Mouse (Mus musculus) midbrain, embryonic 12.5 days (tissue): ENCODE measurements around the gene Aktip. TPM values are rescaled to one million over a fixed set of nuclear protein-coding genes. Genes with fewer than 3 reads are reported as not detected.

Experiments used
- ATAC-seq: fragments of 200-750 bp; cut with Nextera tagmentation; 2 replicates; pipeline ENCODE4 v1.8.0; 2017; ENCODE audit warnings: low read depth, moderate TSS enrichment, moderate library complexity; ENCODE audit not compliant: low FRiP score
- H3K27ac ChIP-seq: fragments of 300-500 bp; sonication (generic); replicated peaks from 2 replicates; pipeline ENCODE4 v1.5.1; 2016; ENCODE audit warnings: mild to moderate bottlenecking
- H3K27me3 ChIP-seq: fragments of 300-500 bp; sonication (generic); 2 replicates; pipeline ENCODE4 v1.6.1; 2016; ENCODE audit warnings: mild to moderate bottlenecking
- H3K36me3 ChIP-seq: fragments of 300-500 bp; sonication (generic); 2 replicates; pipeline ENCODE4 v1.6.1; 2016
- H3K4me1 ChIP-seq: fragments of 300-500 bp; sonication (generic); 2 replicates; pipeline ENCODE4 v1.6.1; 2016
- H3K4me2 ChIP-seq: fragments of 300-500 bp; sonication (generic); replicated peaks from 2 replicates; pipeline ENCODE4 v1.6.1; 2016; ENCODE audit warnings: mild to moderate bottlenecking, moderate library complexity
- H3K4me3 ChIP-seq: fragments of 300-500 bp; sonication (generic); 2 replicates; pipeline ENCODE4 v1.5.1; 2016; ENCODE audit warnings: mild to moderate bottlenecking
- H3K9ac ChIP-seq: fragments of 300-500 bp; sonication (generic); replicated peaks from 2 replicates; pipeline ENCODE4 v1.6.1; 2016; ENCODE audit warnings: mild to moderate bottlenecking, moderate library complexity
- H3K9me3 ChIP-seq: fragments of 300-500 bp; sonication (generic); 2 replicates; pipeline ENCODE4 v1.6.1; 2016; ENCODE audit warnings: mild to moderate bottlenecking
- WGBS: fragments of 180-500 bp; shearing (Covaris S2); methylation state at CpG from one replicate; pipeline ENCODE4 v1.1.7; 2016; 5-methylcytosine and 5-hydroxymethylcytosine counted together
- polyA plus RNA-seq: library from polyadenylated mRNA; unstranded; fragments of >200 nt; fragmentation: Nextera tagmentation; extraction: Ambion mirVana; gene quantifications from 2 replicates; pipeline ENCODE4 v1.2.1, GENCODE M21; 2016

The Aktip gene
- polyA plus RNA-seq, 1 experiment from 2014 or later = 107 TPM

GRCm38 (mm10) chr8:91217062-91217905 is 17.5 kb upstream of the Aktip start:
- Histone ChIP-seq H3K27me3 (no peaks in the 10 kb centered on the region), H3K4me1 (no peaks in the 10 kb centered on the region), H3K36me3 (0 out of 2 replicates have a peak, but pooled peaks cover 3% of the 10 kb centered on the region), H3K9ac (no peak overlapping the region), H3K4me3 (no peak overlapping the region), H3K9me3 (no peaks in the 10 kb centered on the region), H3K27ac (no peak overlapping the region), H3K4me2 (no peak overlapping the region)
- WGBS = 95% methylated on average over 5 of the region's 5 CpGs
- no peak for ATAC-seq

- H3K9ac ChIP-seq = no peak overlapping the region
- no peak overlapping the region for H3K4me3 ChIP-seq
- no peaks in the 10 kb centered on the region for H3K4me1 ChIP-seq
- ATAC-seq = no peak
- 0 out of 2 replicates have a peak, but pooled peaks cover 3% of the 10 kb centered on the region for H3K36me3 ChIP-seq
- H3K27me3 ChIP-seq = no peaks in the 10 kb centered on the region
- H3K9me3 ChIP-seq = no peaks in the 10 kb centered on the region
- no peak overlapping the region for H3K4me2 ChIP-seq
- WGBS = 76% methylated on average over 3 of the region's 3 CpGs
- no peak overlapping the region for H3K27ac ChIP-seq
Observed at GRCm38 (mm10) chr8:91214287-91214686, 14.5 kb upstream of the Aktip start.

- no peak overlapping the region for H3K4me3 ChIP-seq
- WGBS = 98% methylated on average over 2 of the region's 2 CpGs
- 0 out of 2 replicates have a peak, but pooled peaks cover 3% of the 10 kb centered on the region for H3K36me3 ChIP-seq
- no peak overlapping the region for H3K4me2 ChIP-seq
- no peaks in the 10 kb centered on the region for H3K4me1 ChIP-seq
- no peak overlapping the region for H3K27ac ChIP-seq
- no peak overlapping the region for H3K9ac ChIP-seq
- H3K9me3 ChIP-seq = no peaks in the 10 kb centered on the region
- no peak for ATAC-seq
- no peaks in the 10 kb centered on the region for H3K27me3 ChIP-seq
Observed at GRCm38 (mm10) chr8:91212948-91213347, 13.2 kb upstream of the Aktip start.

- no peak overlapping the region for H3K4me2 ChIP-seq
- no peaks in the 10 kb centered on the region for H3K27me3 ChIP-seq
- 90% methylated on average over 3 of the region's 3 CpGs for WGBS
- H3K9ac ChIP-seq = no peak overlapping the region
- no peaks in the 10 kb centered on the region for H3K9me3 ChIP-seq
- H3K36me3 ChIP-seq = no peaks in the 10 kb centered on the region
- no peak overlapping the region for H3K4me3 ChIP-seq
- no peak overlapping the region for H3K27ac ChIP-seq
- no peaks in the 10 kb centered on the region for H3K4me1 ChIP-seq
- ATAC-seq = no peak
Observed at GRCm38 (mm10) chr8:91209658-91210057, 9.9 kb upstream of the Aktip start.

GRCm38 (mm10) chr8:91207676-91208075 is 7.9 kb upstream of the Aktip start:
- Histone ChIP-seq H3K27ac (no peak overlapping the region), H3K4me3 (no peak overlapping the region), H3K4me1 (no peaks in the 10 kb centered on the region), H3K9ac (no peak overlapping the region), H3K4me2 (no peak overlapping the region), H3K27me3 (no peaks in the 10 kb centered on the region), H3K9me3 (no peaks in the 10 kb centered on the region), H3K36me3 (no peaks in the 10 kb centered on the region)
- WGBS = 78% methylated on average over 2 of the region's 2 CpGs
- ATAC-seq = no peak

- WGBS = 81% methylated on average over 6 of the region's 6 CpGs
- Histone ChIP-seq H3K9ac (no peak overlapping the region), H3K4me2 (no peak overlapping the region), H3K36me3 (no peaks in the 10 kb centered on the region), H3K9me3 (no peaks in the 10 kb centered on the region), H3K27me3 (no peaks in the 10 kb centered on the region), H3K27ac (no peak overlapping the region), H3K4me3 (no peak overlapping the region), H3K4me1 (no peaks in the 10 kb centered on the region)
- no peak for ATAC-seq
Observed at GRCm38 (mm10) chr8:91205897-91206296, 6.1 kb upstream of the Aktip start.

GRCm38 (mm10) chr8:91201184-91201583 is 1.4 kb upstream of the Aktip start:
- Histone ChIP-seq H3K27ac (no peak overlapping the region), H3K9ac (no peak overlapping the region), H3K9me3 (no peaks in the 10 kb centered on the region), H3K4me1 (peaks cover 4% of the 10 kb centered on the region; the same call in 1 of the 2 replicates), H3K27me3 (no peaks in the 10 kb centered on the region), H3K4me2 (no peak overlapping the region), H3K4me3 (no peak overlapping the region), H3K36me3 (no peaks in the 10 kb centered on the region)
- WGBS = 82% methylated on average over 2 of the region's 2 CpGs
- no peak for ATAC-seq

GRCm38 (mm10) chr8:91198036-91198435 is 1.7 kb downstream of the Aktip start:
- H3K27me3 ChIP-seq = 0 out of 2 replicates have a peak, but pooled peaks cover 22% of the 10 kb centered on the region
- 66% methylated on average over 3 of the region's 3 CpGs for WGBS
- no peaks in the 10 kb centered on the region for H3K36me3 ChIP-seq
- H3K4me1 ChIP-seq = peaks cover 4% of the 10 kb centered on the region; the same call in 1 of the 2 replicates
- no peak for ATAC-seq
- no peak overlapping the region for H3K27ac ChIP-seq
- H3K4me2 ChIP-seq = no peak overlapping the region
- no peak overlapping the region for H3K4me3 ChIP-seq
- no peak overlapping the region for H3K9ac ChIP-seq
- no peaks in the 10 kb centered on the region for H3K9me3 ChIP-seq

GRCm38 (mm10) chr8:91197233-91197632 is 2.5 kb downstream of the Aktip start:
- ATAC-seq = no peak
- H3K27me3 ChIP-seq = peaks cover 30% of the 10 kb centered on the region; the same call in 1 of the 2 replicates
- no peak overlapping the region for H3K27ac ChIP-seq
- no peaks in the 10 kb centered on the region for H3K9me3 ChIP-seq
- H3K4me2 ChIP-seq = no peak overlapping the region
- H3K9ac ChIP-seq = no peak overlapping the region
- H3K4me1 ChIP-seq = peaks cover 4% of the 10 kb centered on the region; the same call in 1 of the 2 replicates
- H3K4me3 ChIP-seq = no peak overlapping the region
- 88% methylated on average over 5 of the region's 5 CpGs for WGBS
- no peaks in the 10 kb centered on the region for H3K36me3 ChIP-seq

- H3K27ac ChIP-seq = no peak overlapping the region
- no peak overlapping the region for H3K9ac ChIP-seq
- no peaks in the 10 kb centered on the region for H3K9me3 ChIP-seq
- H3K36me3 ChIP-seq = no peaks in the 10 kb centered on the region
- no peak for ATAC-seq
- H3K4me2 ChIP-seq = no peak overlapping the region
- H3K27me3 ChIP-seq = peaks cover 34% of the 10 kb centered on the region; the same call in 1 of the 2 replicates
- WGBS = 82% methylated on average over 12 of the region's 12 CpGs
- peaks cover 4% of the 10 kb centered on the region; the same call in 1 of the 2 replicates for H3K4me1 ChIP-seq
- H3K4me3 ChIP-seq = no peak overlapping the region
Observed at GRCm38 (mm10) chr8:91196661-91197060, 3.1 kb downstream of the Aktip start.

GRCm38 (mm10) chr8:91194081-91194480 is 5.7 kb downstream of the Aktip start:
- H3K4me3 ChIP-seq = no peak overlapping the region
- H3K9ac ChIP-seq = no peak overlapping the region
- no peak for ATAC-seq
- H3K9me3 ChIP-seq = no peaks in the 10 kb centered on the region
- no peak overlapping the region for H3K27ac ChIP-seq
- no peaks in the 10 kb centered on the region for H3K36me3 ChIP-seq
- peaks cover 50% of the 10 kb centered on the region for H3K27me3 ChIP-seq
- 80% methylated on average over 2 of the region's 2 CpGs for WGBS
- H3K4me2 ChIP-seq = no peak overlapping the region
- H3K4me1 ChIP-seq = peaks cover 9% of the 10 kb centered on the region

GRCm38 (mm10) chr8:91192941-91193340 is 6.8 kb downstream of the Aktip start:
- H3K36me3 ChIP-seq = no peaks in the 10 kb centered on the region
- no peak for ATAC-seq
- H3K4me2 ChIP-seq = no peak overlapping the region
- H3K9ac ChIP-seq = no peak overlapping the region
- WGBS = 91% methylated on average over 5 of the region's 5 CpGs
- H3K27ac ChIP-seq = no peak overlapping the region
- H3K4me1 ChIP-seq = peaks cover 6% of the 10 kb centered on the region
- no peak overlapping the region for H3K4me3 ChIP-seq
- H3K9me3 ChIP-seq = no peaks in the 10 kb centered on the region
- peaks cover 53% of the 10 kb centered on the region for H3K27me3 ChIP-seq
